In the genomic region with DNA sequence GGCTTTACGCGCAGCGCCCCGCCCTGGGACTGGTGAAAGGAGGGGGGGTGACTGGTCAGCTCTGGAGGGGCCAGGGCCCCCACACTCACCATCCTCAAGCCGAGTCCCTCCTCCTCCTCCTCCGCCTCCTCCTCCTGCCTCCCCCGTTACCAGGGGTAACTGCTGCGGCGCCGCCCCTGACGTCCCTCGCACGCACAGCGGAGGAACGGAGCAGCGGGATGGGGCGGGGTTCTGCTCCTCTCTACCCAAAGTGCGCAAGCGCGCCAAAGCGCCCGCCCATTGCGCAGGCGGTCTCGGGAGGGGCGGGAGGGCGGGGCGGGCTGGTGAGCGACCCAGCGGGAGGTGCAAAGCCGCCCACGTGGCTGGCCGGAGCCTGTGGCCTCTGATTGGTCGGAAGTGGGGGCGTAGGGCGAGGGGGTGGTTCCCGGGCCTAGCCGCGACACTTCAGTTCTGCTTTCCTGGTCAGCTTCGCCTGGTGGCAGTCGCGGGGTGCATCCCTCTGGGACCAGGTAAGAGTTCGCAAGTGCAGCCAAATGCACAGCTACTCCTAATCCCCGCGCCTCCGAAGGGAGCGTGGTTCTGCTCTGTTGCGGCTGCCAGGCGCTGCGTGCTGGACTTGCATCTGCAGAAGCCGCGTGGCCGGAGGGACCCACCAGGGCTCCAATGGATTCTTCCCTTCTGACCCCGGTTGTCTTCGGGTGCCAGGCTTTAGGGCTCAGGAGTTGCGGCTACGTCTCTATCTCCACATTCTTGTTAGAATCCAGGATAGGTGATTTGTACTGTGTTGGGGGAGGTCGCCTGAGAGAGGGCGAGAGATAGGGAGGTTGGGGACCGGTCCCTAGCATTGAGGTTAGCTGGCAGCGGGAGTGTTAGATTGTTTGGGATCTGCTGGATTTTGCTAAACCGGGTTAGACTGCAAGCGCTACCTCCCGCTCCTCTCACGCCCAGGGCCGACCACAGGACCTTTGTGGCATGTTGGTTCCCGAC, we compare ENCODE assay signal across 8 mouse cellular contexts. TPM values are rescaled to one million over a fixed set of nuclear protein-coding genes. Genes with fewer than 3 reads are reported as not detected.
A peak's percentile ranks its signal among the peaks of the same experiment; 100 is the strongest.
DNase-seq lines count a peak whose midpoint lies in the region; ATAC-seq and TF ChIP-seq lines count a peak whose summit lies in the region.

Gene Arl3 (minus strand): TSS at position 248 of the 987 bp plus-strand sequence.
Gene Sfxn2 (plus strand): TSS at position 415 of the 987 bp plus-strand sequence.

- H3K4me1 ChIP-seq in embryonic facial prominence, embryonic 13.5 days, result peaks cover 23% of the 10 kb centered on the region
- H3K4me1 ChIP-seq in kidney, adult 2 months (ENCODE audit: control insufficient read depth, insufficient read depth, low read length), result peaks cover 5% of the 10 kb centered on the region
- H3K4me1 ChIP-seq in limb, embryonic 12.5 days (replicated peaks), result peaks cover 21% of the 10 kb centered on the region
- H3K4me1 ChIP-seq in midbrain, embryonic 15.5 days, result peaks cover 25% of the 10 kb centered on the region
- no peaks in the 10 kb centered on the region; the same call in 1 of the 2 replicates for H3K4me1 ChIP-seq in spleen, adult 2 months (ENCODE audit: control insufficient read depth, insufficient read depth, insufficient read length)

- ATAC-seq in embryonic facial prominence, embryonic 13.5 days (ENCODE audit: insufficient number of reproducible peaks, insufficient read depth, low FRiP score, low TSS enrichment, low read depth), result peak; percentile 97
- peak; percentile 95 for ATAC-seq in limb, embryonic 12.5 days (ENCODE audit: insufficient number of reproducible peaks, insufficient read depth, low FRiP score, low TSS enrichment, low read depth)
- ATAC-seq in midbrain, embryonic 15.5 days (replicated peaks), result peak; percentile 95

- no peaks in the 10 kb centered on the region for H3K27me3 ChIP-seq in embryonic facial prominence, embryonic 13.5 days
- H3K27me3 ChIP-seq in kidney, adult 2 months (replicated peaks; ENCODE audit: control insufficient read depth, insufficient read depth, low read length), result no peaks in the 10 kb centered on the region
- H3K27me3 ChIP-seq in limb, embryonic 12.5 days, result no peaks in the 10 kb centered on the region
- H3K27me3 ChIP-seq in midbrain, embryonic 15.5 days (replicated peaks), result no peaks in the 10 kb centered on the region
- no peaks in the 10 kb centered on the region for H3K27me3 ChIP-seq in spleen, adult 2 months (ENCODE audit: control insufficient read depth, insufficient read depth, low read length)

- TF ChIP-seq POLR2A in kidney, adult 2 months (IDR thresholded peaks at IDR 0.05; ENCODE audit: low read depth, low read length), result peak; percentile 94
- peak; percentile 55; the same call in 1 of the 2 replicates for TF ChIP-seq POLR2A in spleen, adult 2 months (IDR thresholded peaks at IDR 0.05; ENCODE audit: low read depth, low read length)

- no peak; the same call in 1 of the 2 replicates for TF ChIP-seq CTCF in kidney, adult 2 months (conservative IDR thresholded peaks at IDR 0.05; ENCODE audit: insufficient read depth, insufficient read length, low read depth, low read length)
- TF ChIP-seq CTCF in spleen, adult 2 months (IDR thresholded peaks at IDR 0.05; ENCODE audit: extremely low read depth, insufficient read depth, insufficient read length, insufficient replicate concordance), result 0 out of 2 replicates have a peak, but pooled peaks have one; percentile 6

- WGBS in embryonic facial prominence, embryonic 13.5 days, result under 1% methylated on average over 65 of the region's 67 CpGs
- under 1% methylated on average over 60 of the region's 67 CpGs for WGBS in kidney, adult 2 months
- WGBS in limb, embryonic 12.5 days, result under 1% methylated on average over 65 of the region's 67 CpGs
- under 1% methylated on average over 65 of the region's 67 CpGs for WGBS in midbrain, embryonic 15.5 days
- 1% methylated on average over 60 of the region's 67 CpGs for WGBS in spleen, adult 2 months

- H3K36me3 ChIP-seq in embryonic facial prominence, embryonic 13.5 days, result no peaks in the 10 kb centered on the region
- H3K36me3 ChIP-seq in kidney, adult 2 months (ENCODE audit: control insufficient read depth, insufficient read depth, low read length), result no peaks in the 10 kb centered on the region
- no peaks in the 10 kb centered on the region for H3K36me3 ChIP-seq in limb, embryonic 12.5 days
- H3K36me3 ChIP-seq in midbrain, embryonic 15.5 days (replicated peaks), result no peaks in the 10 kb centered on the region
- H3K36me3 ChIP-seq in spleen, adult 2 months (ENCODE audit: control insufficient read depth, insufficient read depth, low read length), result no peaks in the 10 kb centered on the region

- DNase-seq in 3134 (ENCODE audit: extremely low read depth, insufficient read length, low spot score), result peak; percentile 97
- peak; percentile 96 to 97 for DNase-seq in adrenal gland, postnatal 36 days
- DNase-seq in heart, adult 18-20 months, result peak; percentile 94 to 98
- DNase-seq in kidney, adult 2 months, result peak; percentile 98
- peak; percentile 94 for DNase-seq in spleen, adult 2 months (ENCODE audit: low read depth in 1 of 2, low spot score in 2 of 2)

- peak within 1 kb of the TSS; percentile 83 for H3K4me3 ChIP-seq in embryonic facial prominence, embryonic 13.5 days
- H3K4me3 ChIP-seq in kidney, adult 2 months (ENCODE audit: insufficient read depth, low read depth, low read length), result peak within 1 kb of the TSS; percentile 76
- H3K4me3 ChIP-seq in limb, embryonic 12.5 days (replicated peaks), result peak within 1 kb of the TSS; percentile 74
- H3K4me3 ChIP-seq in midbrain, embryonic 15.5 days, result peak within 1 kb of the TSS; percentile 73
- peak within 1 kb of the TSS; percentile 90 for H3K4me3 ChIP-seq in spleen, adult 2 months (ENCODE audit: extremely low read depth, insufficient read depth, insufficient read length)

- no peaks in the 10 kb centered on the region for H3K9me3 ChIP-seq in embryonic facial prominence, embryonic 13.5 days
- H3K9me3 ChIP-seq in limb, embryonic 12.5 days, result no peaks in the 10 kb centered on the region
- no peaks in the 10 kb centered on the region for H3K9me3 ChIP-seq in midbrain, embryonic 15.5 days

- peak within 1 kb of the TSS; percentile 83 for H3K27ac ChIP-seq in embryonic facial prominence, embryonic 13.5 days
- peak within 1 kb of the TSS; percentile 62 for H3K27ac ChIP-seq in kidney, adult 2 months (ENCODE audit: insufficient read depth, low read depth, low read length)
- peak within 1 kb of the TSS; percentile 77 for H3K27ac ChIP-seq in limb, embryonic 12.5 days
- peak within 1 kb of the TSS; percentile 82 for H3K27ac ChIP-seq in midbrain, embryonic 15.5 days
- peak within 1 kb of the TSS; percentile 5; the same call in 1 of the 2 replicates for H3K27ac ChIP-seq in spleen, adult 2 months (ENCODE audit: insufficient read depth, low read length)

- peak within 1 kb of the TSS; percentile 79 for H3K4me2 ChIP-seq in embryonic facial prominence, embryonic 13.5 days
- H3K4me2 ChIP-seq in limb, embryonic 12.5 days, result peak within 1 kb of the TSS; percentile 78
- peak within 1 kb of the TSS; percentile 83 for H3K4me2 ChIP-seq in midbrain, embryonic 15.5 days

- H3K9ac ChIP-seq in embryonic facial prominence, embryonic 13.5 days, result peak within 1 kb of the TSS; percentile 81
- peak within 1 kb of the TSS; percentile 70 for H3K9ac ChIP-seq in limb, embryonic 12.5 days (replicated peaks)
- H3K9ac ChIP-seq in midbrain, embryonic 15.5 days, result peak within 1 kb of the TSS; percentile 70

RNA-seq across cellular contexts. Expression of gene Arl3, which starts in this region (rescaled TPM):
- total RNA-seq in adrenal gland, postnatal 36 days (2021), result 10 to 100 TPM; 43.3 to 67.7 TPM
- 192 and 193 TPM in 2 replicates for polyA plus RNA-seq in embryonic facial prominence, embryonic 13.5 days (2015; fragmentation: Nextera tagmentation; extraction: Ambion mirVana)
- 10 to 100 TPM; 34.6 to 38.1 TPM for total RNA-seq in heart, adult 18-20 months (2021)
- 52.5 and 62.8 TPM in 2 replicates for polyA plus RNA-seq in kidney, adult 2 months (2012; rRNA removed)
- polyA plus RNA-seq in limb, embryonic 12.5 days (2016; fragmentation: Nextera tagmentation; extraction: Ambion mirVana), result 167 and 173 TPM in 2 replicates
- polyA plus RNA-seq in midbrain, embryonic 15.5 days (2015; fragmentation: Nextera tagmentation; extraction: Ambion mirVana), result 209 and 210 TPM in 2 replicates
- polyA plus RNA-seq in spleen, adult 2 months (2012; rRNA removed), result 5.5 and 6.8 TPM in 2 replicates

RNA-seq across cellular contexts. Expression of gene Sfxn2, which starts in this region (rescaled TPM):
- 10 to 100 TPM in 1 of 2 experiments, 1 to 10 TPM in 1; 7.9 to 11.5 TPM for total RNA-seq in adrenal gland, postnatal 36 days (2021)
- 24.9 and 25.2 TPM in 2 replicates for polyA plus RNA-seq in embryonic facial prominence, embryonic 13.5 days (2015; fragmentation: Nextera tagmentation; extraction: Ambion mirVana)
- 1 to 10 TPM; 2.0 to 2.8 TPM for total RNA-seq in heart, adult 18-20 months (2021)
- 18.9 and 23.0 TPM in 2 replicates for polyA plus RNA-seq in kidney, adult 2 months (2012; rRNA removed)
- 18.3 and 25.2 TPM in 2 replicates for polyA plus RNA-seq in limb, embryonic 12.5 days (2016; fragmentation: Nextera tagmentation; extraction: Ambion mirVana)
- polyA plus RNA-seq in midbrain, embryonic 15.5 days (2015; fragmentation: Nextera tagmentation; extraction: Ambion mirVana), result 10.5 and 11.7 TPM in 2 replicates
- polyA plus RNA-seq in spleen, adult 2 months (2012; rRNA removed), result 3.2 and 4.1 TPM in 2 replicates

Comparison
In these comparisons a context has a peak if more than half of its experiments do, and no peak if none do; other contexts are left out.
1. Peak in every context shown above with its lines: DNase-seq, ATAC-seq, H3K4me3 ChIP-seq and H3K27ac ChIP-seq.
2. H3K27ac ChIP-seq: peak in every context shown above with its lines; median percentile 83 in embryonic facial prominence, embryonic 13.5 days; 82 in midbrain, embryonic 15.5 days; 77 in limb, embryonic 12.5 days; 62 in kidney, adult 2 months; 5 in spleen, adult 2 months.